Mouse (Mus musculus) limb, embryonic 11.5 days (tissue): ENCODE measurements at regions not wholly inside any gene's neighbourhood (a gene's known extent, or its start where the extent isn't known, plus 50 kb on each side); places are given as distances from the start of the nearest gene placed in this dataset.

Source experiments
- ATAC-seq: fragments of 200-750 bp; cut with Nextera tagmentation; 2 replicates; pipeline ENCODE4 v1.8.0; 2017; ENCODE audit warnings: low read depth; ENCODE audit not compliant: insufficient number of reproducible peaks, low FRiP score, low TSS enrichment
- DNase-seq: peaks from one replicate; pipeline ENCODE4 v3.0.0-alpha.2; 2015; ENCODE audit warnings: low spot score
- H3K27ac ChIP-seq: fragments of 300-500 bp; sonication (generic); replicated peaks from 2 replicates; pipeline ENCODE4 v1.5.1; 2014; ENCODE audit warnings: low read depth, mild to moderate bottlenecking, low read length
- H3K27me3 ChIP-seq: fragments of 300-500 bp; sonication (generic); 2 replicates; pipeline ENCODE4 v1.6.1; 2014; ENCODE audit warnings: mild to moderate bottlenecking, low read length, mixed read lengths; ENCODE audit not compliant: control insufficient read depth, insufficient read depth
- H3K36me3 ChIP-seq: fragments of 300-500 bp; sonication (generic); 2 replicates; pipeline ENCODE4 v1.6.1; 2014; ENCODE audit warnings: mild to moderate bottlenecking, low read length, moderate library complexity, mixed read lengths; ENCODE audit not compliant: control insufficient read depth, insufficient read depth
- H3K4me1 ChIP-seq: fragments of 300-500 bp; sonication (generic); 2 replicates; pipeline ENCODE4 v1.6.1; 2014; ENCODE audit warnings: low read length, mixed read lengths; ENCODE audit not compliant: control insufficient read depth, insufficient read depth
- H3K4me2 ChIP-seq: fragments of 300-500 bp; sonication (generic); 2 replicates; pipeline ENCODE4 v1.6.1; 2014; ENCODE audit warnings: low read depth, mild to moderate bottlenecking, moderate library complexity; ENCODE audit not compliant: severe bottlenecking
- H3K4me3 ChIP-seq: fragments of 300-500 bp; sonication (generic); 2 replicates; pipeline ENCODE4 v1.5.1; 2014; ENCODE audit warnings: low read depth, low read length
- H3K9ac ChIP-seq: fragments of 300-500 bp; sonication (generic); 2 replicates; pipeline ENCODE4 v1.6.1; 2014; ENCODE audit warnings: mild to moderate bottlenecking, low read length
- H3K9me3 ChIP-seq: fragments of 300-500 bp; sonication (generic); 2 replicates; pipeline ENCODE4 v1.6.1; 2016; ENCODE audit warnings: low read length; ENCODE audit not compliant: control insufficient read depth
- WGBS: fragments of 180-500 bp; shearing (Covaris S2); extraction: QIAGEN DNeasy Blood & Tissue Kit; methylation state at CpG from one replicate; pipeline ENCODE4 v1.1.7; 2014; 5-methylcytosine and 5-hydroxymethylcytosine counted together

DNA sequence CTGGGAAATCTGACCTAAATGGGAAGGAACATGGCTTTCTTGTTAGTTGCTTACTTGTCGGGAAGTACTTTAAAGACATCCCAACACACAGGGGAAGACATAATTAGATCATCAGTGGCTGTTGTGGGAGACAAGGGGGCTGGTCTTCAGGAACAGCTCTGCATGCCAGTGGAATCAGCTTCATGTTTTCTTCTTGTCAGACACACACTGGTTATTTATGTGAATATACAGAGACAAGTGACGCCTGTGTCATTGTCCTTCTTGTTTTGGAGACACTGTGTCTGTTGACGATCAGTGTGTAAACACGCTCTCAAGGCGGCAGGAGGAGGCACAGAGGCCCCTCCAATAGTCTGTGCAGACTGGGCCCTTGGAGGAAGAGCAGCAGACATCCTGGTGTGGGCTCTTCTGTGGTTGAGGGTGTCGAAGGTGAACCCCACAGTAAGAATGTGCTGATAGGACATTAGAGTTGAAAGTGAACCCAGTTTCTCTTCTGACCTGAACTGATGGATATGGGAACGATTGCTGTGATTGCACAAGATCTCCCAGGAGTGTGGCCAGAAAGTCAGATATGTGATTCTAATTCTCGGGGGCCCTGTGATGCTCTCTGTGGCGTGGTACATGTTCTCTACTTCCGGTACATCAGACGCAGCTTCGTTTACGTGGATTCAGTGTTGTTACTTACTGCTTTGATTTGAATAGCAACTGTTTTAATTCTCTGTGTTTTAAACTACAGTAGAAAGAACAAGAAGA, 151.9 kb upstream of the Gm5148 start:
- Histone ChIP-seq H3K27me3 (no peaks in the 10 kb centered on the region), H3K9ac (no peak overlapping the region), H3K9me3 (no peaks in the 10 kb centered on the region), H3K27ac (no peak overlapping the region), H3K4me1 (peaks cover 4% of the 10 kb centered on the region; the same call in 1 of the 2 replicates), H3K4me3 (no peak overlapping the region), H3K36me3 (no peaks in the 10 kb centered on the region), H3K4me2 (no peak overlapping the region)
- DNase-seq (no peak), ATAC-seq (no peak)
- 82% methylated on average over 13 of the region's 13 CpGs for WGBS

DNA sequence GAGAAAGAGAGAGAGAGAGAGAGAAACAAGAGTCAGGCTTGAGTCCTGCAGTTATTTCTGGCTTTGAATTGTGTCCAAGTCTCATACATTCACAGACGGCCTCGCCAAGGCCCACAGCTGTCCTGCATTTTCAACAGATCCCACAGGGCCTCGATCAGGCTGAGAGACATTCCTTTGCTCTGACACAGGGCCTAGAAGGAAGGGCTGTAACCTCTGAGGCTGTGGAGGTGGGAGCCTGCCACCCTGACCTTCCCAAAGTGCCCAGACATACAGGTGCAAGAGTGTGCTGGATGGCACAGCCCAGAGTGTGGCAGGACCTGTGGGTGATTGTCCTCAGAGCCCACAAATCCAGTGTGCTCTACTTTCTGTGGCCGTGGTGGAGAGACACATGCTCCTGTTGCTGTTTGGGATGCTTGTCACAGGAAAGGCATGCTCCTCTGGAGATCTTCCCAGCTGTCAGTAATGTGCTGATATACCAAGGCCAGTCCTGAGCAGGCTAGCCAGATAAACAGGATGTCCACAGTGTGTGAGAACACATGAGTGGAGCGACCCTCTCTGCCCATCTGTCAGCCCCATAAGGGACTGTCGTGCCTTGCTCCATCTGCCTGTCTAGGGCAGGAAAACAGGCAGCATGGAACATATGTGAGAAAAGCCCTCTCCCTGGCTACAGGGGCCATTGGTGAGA, 151.2 kb upstream of the Gm5148 start:
- DNase-seq (no peak), ATAC-seq (no peak)
- Histone ChIP-seq H3K4me3 (no peak overlapping the region), H3K9me3 (no peaks in the 10 kb centered on the region), H3K36me3 (no peaks in the 10 kb centered on the region), H3K27ac (no peak overlapping the region), H3K4me1 (peaks cover 4% of the 10 kb centered on the region; the same call in 1 of the 2 replicates), H3K4me2 (no peak overlapping the region), H3K27me3 (no peaks in the 10 kb centered on the region), H3K9ac (no peak overlapping the region)
- 52% methylated on average over 6 of the region's 6 CpGs for WGBS

DNA sequence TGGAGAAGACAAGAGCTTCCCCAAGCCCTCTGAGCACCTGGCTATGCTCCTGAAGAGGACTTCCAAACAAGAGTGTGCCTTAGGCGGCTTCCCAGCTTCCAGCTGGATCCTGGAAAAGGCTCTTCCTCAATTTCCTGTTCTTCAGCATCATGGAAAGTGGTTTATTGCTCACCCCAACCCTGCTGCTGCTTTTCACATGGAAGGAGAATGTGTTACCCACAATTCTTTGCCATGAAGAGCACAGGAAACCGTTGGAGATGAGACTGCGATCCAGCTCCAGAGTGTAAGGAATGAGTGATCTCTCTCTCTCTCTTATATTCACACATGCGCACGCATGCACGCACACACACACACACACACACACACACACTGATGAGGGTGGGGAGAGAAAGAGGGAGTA, 150.6 kb upstream of the Gm5148 start:
- Histone ChIP-seq H3K36me3 (no peaks in the 10 kb centered on the region), H3K9ac (no peak overlapping the region), H3K4me3 (no peak overlapping the region), H3K4me1 (peaks cover 4% of the 10 kb centered on the region; the same call in 1 of the 2 replicates), H3K27ac (no peak overlapping the region), H3K4me2 (no peak overlapping the region), H3K9me3 (no peaks in the 10 kb centered on the region), H3K27me3 (no peaks in the 10 kb centered on the region)
- no peak for DNase-seq
- ATAC-seq = no peak
- WGBS = 87% methylated on average over 6 of the region's 6 CpGs

DNA sequence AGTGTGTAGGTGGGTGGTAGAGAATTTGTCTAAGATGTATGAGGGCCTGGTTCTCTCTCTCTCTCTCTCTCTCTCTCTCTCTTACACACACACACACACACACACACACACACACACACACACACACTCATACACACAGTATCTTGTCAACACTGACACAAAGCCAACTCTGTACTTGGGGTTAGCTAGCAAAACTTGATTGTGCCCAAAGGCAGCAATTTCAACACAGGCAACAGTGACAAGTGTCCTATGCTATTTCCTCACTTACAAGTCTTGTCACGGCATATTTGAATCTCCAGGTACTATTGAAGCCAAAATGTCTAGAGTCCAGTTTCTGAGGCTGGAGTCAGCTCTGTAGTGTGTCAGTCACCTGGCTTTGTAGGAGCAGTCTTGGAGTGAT, 150.1 kb upstream of the Gm5148 start:
- 90% methylated on average over 1 of the region's 1 CpGs for WGBS
- Histone ChIP-seq H3K9me3 (no peaks in the 10 kb centered on the region), H3K27me3 (no peaks in the 10 kb centered on the region), H3K4me1 (peaks cover 4% of the 10 kb centered on the region; the same call in 1 of the 2 replicates), H3K27ac (no peak overlapping the region), H3K4me3 (no peak overlapping the region), H3K4me2 (no peak overlapping the region), H3K36me3 (no peaks in the 10 kb centered on the region), H3K9ac (no peak overlapping the region)
- ATAC-seq (no peak), DNase-seq (no peak)

DNA sequence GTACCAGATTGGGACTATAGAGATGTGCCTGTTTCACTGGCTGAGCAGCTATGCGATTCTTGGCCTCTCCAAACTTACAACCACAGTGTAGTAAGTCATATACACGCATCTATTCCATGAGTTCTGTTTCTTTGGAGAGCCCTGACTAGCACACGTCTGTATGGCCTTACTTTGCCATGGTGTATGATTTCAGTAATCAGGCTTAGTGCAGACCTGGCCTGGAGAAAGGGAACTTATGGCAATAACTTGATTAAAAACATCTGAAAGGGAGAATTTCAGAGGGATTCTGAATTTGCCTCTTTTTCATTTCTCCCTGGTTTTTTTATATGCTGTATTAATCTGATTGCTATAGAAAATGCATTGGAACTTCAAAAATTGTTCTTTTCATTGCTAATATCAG, 148.0 kb upstream of the Gm5148 start:
- Histone ChIP-seq H3K27me3 (no peaks in the 10 kb centered on the region), H3K36me3 (no peaks in the 10 kb centered on the region), H3K9ac (no peak overlapping the region), H3K9me3 (no peaks in the 10 kb centered on the region), H3K4me2 (no peak overlapping the region), H3K4me1 (peaks cover 4% of the 10 kb centered on the region; the same call in 1 of the 2 replicates), H3K4me3 (no peak overlapping the region), H3K27ac (no peak overlapping the region)
- DNase-seq (no peak), ATAC-seq (no peak)
- 65% methylated on average over 3 of the region's 3 CpGs for WGBS

DNA sequence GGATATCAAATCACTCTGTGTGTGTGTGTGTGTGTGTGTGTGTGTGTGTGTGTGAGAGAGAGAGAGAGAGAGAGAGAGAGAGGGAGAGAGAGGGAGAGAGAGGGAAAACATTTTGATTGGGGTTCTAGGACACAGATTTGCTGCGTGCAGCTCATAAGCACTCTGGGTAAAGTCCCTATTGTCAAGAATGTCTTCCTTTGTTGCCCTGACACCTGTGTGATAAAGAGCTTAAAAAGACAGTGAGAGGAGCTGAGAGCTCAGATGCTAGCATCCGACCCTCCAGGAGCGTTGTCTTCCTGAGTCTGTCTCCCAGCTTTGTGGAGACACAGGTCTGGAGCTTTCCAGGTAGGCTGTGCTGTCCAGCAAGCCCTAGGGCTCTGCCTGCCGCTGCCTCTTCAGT, 146.8 kb upstream of the Gm5148 start:
- no peaks in the 10 kb centered on the region for H3K9me3 ChIP-seq
- no peak for DNase-seq
- WGBS = 81% methylated on average over 4 of the region's 4 CpGs

DNA sequence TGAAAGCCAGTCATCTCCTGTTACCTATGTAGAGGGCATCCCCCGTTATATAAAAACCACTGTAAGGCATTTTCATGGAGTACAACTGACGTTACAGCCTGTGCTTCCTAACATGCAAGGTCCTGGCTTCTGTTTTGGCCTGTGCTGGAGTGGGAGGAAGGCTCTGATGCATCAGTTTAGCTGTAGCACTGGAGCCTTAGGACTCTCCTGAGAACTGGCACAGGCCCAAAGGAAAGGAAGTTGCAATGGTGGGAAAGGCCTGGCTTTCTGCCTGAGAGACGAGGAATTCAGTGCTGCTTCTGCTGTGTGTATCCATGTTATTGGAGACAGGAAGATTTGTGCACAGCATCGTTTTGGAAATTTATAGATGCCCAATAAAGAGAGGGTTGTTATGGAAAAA, 144.2 kb upstream of the Gm5148 start:
- no peak for ATAC-seq
- no peaks in the 10 kb centered on the region for H3K9me3 ChIP-seq
- no peak overlapping the region for H3K27ac ChIP-seq
- H3K4me3 ChIP-seq = no peak overlapping the region
- H3K9ac ChIP-seq = no peak overlapping the region
- no peak overlapping the region for H3K4me2 ChIP-seq
- H3K27me3 ChIP-seq = no peaks in the 10 kb centered on the region
- no peak for DNase-seq
- WGBS = 69% methylated on average over 4 of the region's 4 CpGs
- H3K36me3 ChIP-seq = no peaks in the 10 kb centered on the region
- no peaks in the 10 kb centered on the region for H3K4me1 ChIP-seq

More for the DNA sequence above, 146.8 kb upstream of the Gm5148 start:
- no peak overlapping the region for H3K27ac ChIP-seq
- ATAC-seq = no peak
- H3K27me3 ChIP-seq = no peaks in the 10 kb centered on the region
- no peak overlapping the region for H3K9ac ChIP-seq
- H3K36me3 ChIP-seq = no peaks in the 10 kb centered on the region
- H3K4me2 ChIP-seq = no peak overlapping the region
- no peak overlapping the region for H3K4me3 ChIP-seq
- peaks cover 4% of the 10 kb centered on the region; the same call in 1 of the 2 replicates for H3K4me1 ChIP-seq

DNA sequence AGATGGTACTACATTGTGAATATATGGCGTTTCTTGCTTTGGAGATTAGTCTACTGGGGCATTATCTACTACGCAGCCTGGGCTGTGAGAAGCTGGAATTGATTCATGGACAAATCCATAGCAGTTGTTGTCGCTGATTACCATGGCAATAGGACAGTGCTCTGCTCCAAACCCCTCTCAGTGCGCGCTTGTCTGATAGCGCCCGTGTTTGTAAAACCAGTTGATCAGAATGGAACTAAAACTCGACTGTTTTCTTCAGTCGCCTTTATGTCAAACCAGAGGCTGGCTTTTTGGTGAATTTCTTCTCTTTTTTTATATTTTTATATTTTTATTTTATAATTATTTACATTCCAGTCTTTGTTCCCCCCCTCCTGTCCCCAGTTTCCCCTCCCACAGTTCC, 138.5 kb upstream of the Gm5148 start:
- no peak overlapping the region for H3K4me3 ChIP-seq
- no peak for ATAC-seq
- H3K36me3 ChIP-seq = no peaks in the 10 kb centered on the region
- H3K27ac ChIP-seq = no peak overlapping the region
- H3K9me3 ChIP-seq = no peaks in the 10 kb centered on the region
- no peaks in the 10 kb centered on the region for H3K27me3 ChIP-seq
- H3K9ac ChIP-seq = no peak overlapping the region
- 0 out of 2 replicates have a peak, but pooled peaks cover 2% of the 10 kb centered on the region for H3K4me1 ChIP-seq
- no peak overlapping the region for H3K4me2 ChIP-seq
- 95% methylated on average over 9 of the region's 9 CpGs for WGBS
- DNase-seq = no peak
